Mouse (Mus musculus): ENCODE data around the gene Spcs2. TPM values are rescaled to one million over a fixed set of nuclear protein-coding genes. Genes with fewer than 3 reads are reported as not detected.

The Spcs2 gene
- polyA plus RNA-seq, 1 experiment from 2014 or later: 307 TPM

GRCm38 (mm10) chr7:99790816-99791215 lies 72.4 kb downstream of the Spcs2 start:
- Histone ChIP-seq H3K9me3 (ENCODE audit: control insufficient read depth, low read length) (no peaks in the 10 kb centered on the region), H3K27ac (ENCODE audit: low read depth) (no peak overlapping the region), H3K4me1 (replicated peaks; ENCODE audit: control insufficient read depth, insufficient read depth, low read length) (peaks cover 10% of the 10 kb centered on the region; the same call in 1 of the 2 replicates), H3K9ac (ENCODE audit: low read length) (no peak overlapping the region), H3K4me2 (ENCODE audit: low read length) (no peak overlapping the region), H3K36me3 (ENCODE audit: control insufficient read depth, insufficient read depth, low read length) (no peaks in the 10 kb centered on the region), H3K4me3 (ENCODE audit: low read depth, low read length) (no peak overlapping the region), H3K27me3 (replicated peaks; ENCODE audit: control insufficient read depth, insufficient read depth, low read length) (no peaks in the 10 kb centered on the region)
- 68% methylated on average over 10 of the region's 10 CpGs for WGBS
- ATAC-seq (replicated peaks; ENCODE audit: low FRiP score, low TSS enrichment, low read depth): no peak
- no peak for DNase-seq (ENCODE audit: low spot score)

- Histone ChIP-seq H3K27ac (ENCODE audit: low read depth) (peak overlapping the region; percentile 14; the same call in 1 of the 2 replicates), H3K4me2 (ENCODE audit: low read length) (no peak overlapping the region), H3K9ac (ENCODE audit: low read length) (no peak overlapping the region), H3K36me3 (ENCODE audit: control insufficient read depth, insufficient read depth, low read length) (no peaks in the 10 kb centered on the region), H3K4me3 (ENCODE audit: low read depth, low read length) (no peak overlapping the region), H3K27me3 (replicated peaks; ENCODE audit: control insufficient read depth, insufficient read depth, low read length) (no peaks in the 10 kb centered on the region), H3K9me3 (ENCODE audit: control insufficient read depth, low read length) (no peaks in the 10 kb centered on the region), H3K4me1 (replicated peaks; ENCODE audit: control insufficient read depth, insufficient read depth, low read length) (peaks cover 4% of the 10 kb centered on the region; the same call in 1 of the 2 replicates)
- DNase-seq (ENCODE audit: low spot score): no peak
- WGBS: 23% methylated on average over 5 of the region's 5 CpGs
- no peak for ATAC-seq (replicated peaks; ENCODE audit: low FRiP score, low TSS enrichment, low read depth)
Observed at GRCm38 (mm10) chr7:99788563-99788962, 74.7 kb downstream of the Spcs2 start.

- Histone ChIP-seq H3K36me3 (ENCODE audit: control insufficient read depth, insufficient read depth, low read length) (no peaks in the 10 kb centered on the region), H3K4me2 (ENCODE audit: low read length) (no peak overlapping the region), H3K9ac (ENCODE audit: low read length) (no peak overlapping the region), H3K4me1 (replicated peaks; ENCODE audit: control insufficient read depth, insufficient read depth, low read length) (peaks cover 4% of the 10 kb centered on the region; the same call in 1 of the 2 replicates), H3K27ac (ENCODE audit: low read depth) (peak overlapping the region; percentile 14; the same call in 1 of the 2 replicates), H3K9me3 (ENCODE audit: control insufficient read depth, low read length) (no peaks in the 10 kb centered on the region), H3K4me3 (ENCODE audit: low read depth, low read length) (no peak overlapping the region), H3K27me3 (replicated peaks; ENCODE audit: control insufficient read depth, insufficient read depth, low read length) (no peaks in the 10 kb centered on the region)
- DNase-seq (ENCODE audit: low spot score) (no peak), ATAC-seq (replicated peaks; ENCODE audit: low FRiP score, low TSS enrichment, low read depth) (no peak)
- 48% methylated on average over 2 of the region's 2 CpGs for WGBS
Observed at GRCm38 (mm10) chr7:99787935-99788334, 75.3 kb downstream of the Spcs2 start.

Other genes starting within 250 kb of the Spcs2 start
- gene Tpbgl, start 236.4 kb downstream of the Spcs2 start, polyA plus RNA-seq (2014; fragmentation: Nextera tagmentation; extraction: Ambion mirVana): 1.3 and 1.7 TPM in 2 replicates
- 2.2 and 2.3 TPM in 2 replicates for gene Slco2b1, start 152.1 kb downstream of the Spcs2 start, polyA plus RNA-seq (2014; fragmentation: Nextera tagmentation; extraction: Ambion mirVana)
- not detected in 2 replicates for gene Olfr520, start 133.2 kb downstream of the Spcs2 start, polyA plus RNA-seq (2014; fragmentation: Nextera tagmentation; extraction: Ambion mirVana)
- gene Olfr521, start 100.0 kb downstream of the Spcs2 start, polyA plus RNA-seq (2014; fragmentation: Nextera tagmentation; extraction: Ambion mirVana): not detected in 2 replicates
- gene Neu3, start 35.0 kb downstream of the Spcs2 start, polyA plus RNA-seq (2014; fragmentation: Nextera tagmentation; extraction: Ambion mirVana): 3.5 and 3.6 TPM in 2 replicates
- 0.27 and 0.31 TPM in 2 replicates for gene Xrra1, start 4.3 kb downstream of the Spcs2 start, polyA plus RNA-seq (2014; fragmentation: Nextera tagmentation; extraction: Ambion mirVana)
- gene Rnf169, start 117.0 kb upstream of the Spcs2 start, polyA plus RNA-seq (2014; fragmentation: Nextera tagmentation; extraction: Ambion mirVana): 5.8 and 6.7 TPM in 2 replicates
- gene Chrdl2, start 142.7 kb upstream of the Spcs2 start, polyA plus RNA-seq (2014; fragmentation: Nextera tagmentation; extraction: Ambion mirVana): 1.1 and 1.4 TPM in 2 replicates

All from intestine, embryonic 14.5 days (tissue).